Mouse (Mus musculus): ENCODE measurements around the gene Wfdc12.

GRCm38 (mm10) chr2:164184145-164184719 is 6.2 kb downstream of the Wfdc12 start:
- no peak for TF ChIP-seq POLR2A (IDR thresholded peaks at IDR 0.05; ENCODE audit: insufficient read depth, low read depth, low read length)
- TF ChIP-seq CTCF (IDR thresholded peaks at IDR 0.05), result no peak
